28 mouse cellular contexts compared by ENCODE assay signal in the genomic region with DNA sequence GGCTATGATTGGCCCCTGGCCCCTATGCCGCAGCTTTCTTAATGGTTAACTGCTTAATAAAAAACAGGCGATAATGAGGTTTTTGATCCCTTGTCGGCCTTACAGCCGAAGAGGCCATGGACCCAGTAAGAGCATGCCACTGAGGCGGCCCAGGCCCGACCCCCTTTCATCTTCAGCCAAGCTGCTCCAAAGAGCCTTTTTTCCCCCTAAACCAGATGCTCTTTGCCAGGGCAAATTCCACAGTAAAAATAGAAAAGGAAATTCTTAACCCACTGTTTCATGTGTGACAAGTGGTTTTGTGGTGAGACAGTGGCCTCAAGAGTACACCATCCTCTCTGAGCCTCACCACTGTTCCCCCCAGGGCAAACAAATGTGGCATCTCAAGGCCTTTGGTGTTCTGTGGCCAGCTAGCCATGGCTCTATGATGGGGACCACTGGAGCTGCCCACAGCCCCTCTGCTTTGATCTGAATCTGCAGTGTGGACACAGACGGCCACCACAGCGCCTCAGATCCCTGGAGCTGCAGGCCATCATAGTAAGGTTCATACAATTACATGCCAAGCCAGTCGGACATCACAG.
DNase-seq lines count a peak whose midpoint lies in the region; ATAC-seq and TF ChIP-seq lines count a peak whose summit lies in the region.
"Had no signal": no experiment of that assay in that cellular context is flagged by ENCODE, and none has a peak within 500 bp of the region (broad histone marks: within the 10 kb centered on the region; RNA-seq: fewer than 3 reads in every experiment).

No protein-coding gene starts in this region.

- no peak for TF ChIP-seq CTCF in lung, embryonic 14.5 days (IDR thresholded peaks at IDR 0.05; ENCODE audit: low read depth)

- peaks cover 18% of the 10 kb centered on the region for H3K4me1 ChIP-seq in forebrain, embryonic 10.5 days
- H3K4me1 ChIP-seq in forebrain, embryonic 12.5 days = peaks cover 8% of the 10 kb centered on the region
- no peaks in the 10 kb centered on the region; the same call in 1 of the 2 replicates for H3K4me1 ChIP-seq in lung, embryonic 14.5 days (ENCODE audit: insufficient read depth)
- H3K4me1 ChIP-seq: heart, embryonic 15.5 days; liver, embryonic 13.5 days had no signal

- ATAC-seq in forebrain, embryonic 12.5 days (ENCODE audit: low FRiP score) = no peak
- ATAC-seq in lung, embryonic 14.5 days (ENCODE audit: insufficient read depth) = no peak
- ATAC-seq in cerebellum, adult (ENCODE audit: insufficient number of reproducible peaks, low FRiP score, low TSS enrichment) = no peak
- ATAC-seq: forebrain, embryonic 16.5 days; hindbrain, embryonic 16.5 days; intestine, embryonic 16.5 days; midbrain, embryonic 16.5 days had no signal

- no peaks in the 10 kb centered on the region for H3K36me3 ChIP-seq in forebrain, embryonic 10.5 days (replicated peaks)
- H3K36me3 ChIP-seq in forebrain, embryonic 12.5 days (replicated peaks) = no peaks in the 10 kb centered on the region
- no peaks in the 10 kb centered on the region for H3K36me3 ChIP-seq in lung, embryonic 14.5 days (ENCODE audit: insufficient read depth)
- H3K36me3 ChIP-seq: heart, embryonic 10.5 days; heart, embryonic 15.5 days; limb, embryonic 12.5 days; liver, embryonic 13.5 days had no signal

- H3K27ac ChIP-seq in forebrain, embryonic 10.5 days = 0 out of 2 replicates have a peak overlapping the region, but pooled peaks have one; percentile 1
- no peak overlapping the region for H3K27ac ChIP-seq in forebrain, embryonic 12.5 days
- H3K27ac ChIP-seq in lung, embryonic 14.5 days (ENCODE audit: low read depth) = no peak overlapping the region
- H3K27ac ChIP-seq: heart, embryonic 10.5 days; heart, embryonic 15.5 days; limb, embryonic 12.5 days; liver, embryonic 13.5 days; macrophage had no signal

- H3K27me3 ChIP-seq in forebrain, embryonic 10.5 days (ENCODE audit: poor library complexity, severe bottlenecking) = 0 out of 2 replicates have a peak, but pooled peaks cover 6% of the 10 kb centered on the region
- H3K27me3 ChIP-seq in forebrain, embryonic 12.5 days = no peaks in the 10 kb centered on the region
- no peaks in the 10 kb centered on the region for H3K27me3 ChIP-seq in lung, embryonic 14.5 days (ENCODE audit: insufficient read depth, low read length)
- H3K27me3 ChIP-seq: heart, embryonic 15.5 days; liver, embryonic 13.5 days had no signal

- no peak overlapping the region for H3K4me3 ChIP-seq in forebrain, embryonic 10.5 days
- no peak overlapping the region for H3K4me3 ChIP-seq in forebrain, embryonic 12.5 days (replicated peaks)
- H3K4me3 ChIP-seq in lung, embryonic 14.5 days (ENCODE audit: low read depth, low read length) = no peak overlapping the region
- H3K4me3 ChIP-seq: erythroblast, embryonic 14.5 days; heart, embryonic 10.5 days; heart, embryonic 15.5 days; limb, embryonic 12.5 days; liver, embryonic 13.5 days had no signal

- 57% methylated on average over 9 of the region's 9 CpGs for WGBS in forebrain, embryonic 10.5 days
- 42% methylated on average over 9 of the region's 9 CpGs for WGBS in forebrain, embryonic 12.5 days
- WGBS in lung, embryonic 14.5 days = 63% methylated on average over 9 of the region's 9 CpGs

- no peak for DNase-seq in forebrain, embryonic 10.5 days (ENCODE audit: extremely low spot score, low spot score)
- peak; percentile 19 for DNase-seq in lung, embryonic 14.5 days
- DNase-seq in lung, adult 18-20 months = no peak
- DNase-seq in Muller cell, postnatal 12 days (ENCODE audit: inconsistent ontology term) = peak; percentile 97
- DNase-seq in forelimb bud, embryonic 11.5 days (ENCODE audit: low read depth, low spot score) = peak; percentile 19
- no peak for DNase-seq in liver
- DNase-seq: adrenal gland, postnatal 25 days; cerebellum, adult 2 months; cerebellum, postnatal 14 days; gastrocnemius, postnatal 25 days; heart, adult 11 months; kidney, postnatal 25 days; liver, embryonic 13.5 days; lung, adult 2 months; right cerebral cortex, postnatal 25 days; thymus, postnatal 14 days had no signal

- H3K9me3 ChIP-seq in forebrain, embryonic 10.5 days = no peaks in the 10 kb centered on the region
- no peaks in the 10 kb centered on the region for H3K9me3 ChIP-seq in forebrain, embryonic 12.5 days
- no peaks in the 10 kb centered on the region for H3K9me3 ChIP-seq in lung, embryonic 14.5 days (ENCODE audit: low read depth, low read length)
- H3K9me3 ChIP-seq: heart, embryonic 10.5 days; heart, embryonic 15.5 days; limb, embryonic 12.5 days; liver, embryonic 13.5 days had no signal

- no peak overlapping the region for H3K9ac ChIP-seq in forebrain, embryonic 12.5 days
- no peak overlapping the region for H3K9ac ChIP-seq in lung, embryonic 14.5 days
- H3K9ac ChIP-seq: heart, embryonic 15.5 days; limb, embryonic 12.5 days; liver, embryonic 13.5 days had no signal

- no peak overlapping the region for H3K4me2 ChIP-seq in forebrain, embryonic 12.5 days
- no peak overlapping the region for H3K4me2 ChIP-seq in lung, embryonic 14.5 days
- H3K4me2 ChIP-seq: heart, embryonic 15.5 days; limb, embryonic 12.5 days; liver, embryonic 13.5 days; midbrain, embryonic 11.5 days had no signal

Comparison
In these comparisons a context has a peak if more than half of its experiments do, and no peak if none do; other contexts are left out.
1. DNase-seq: peak in lung, embryonic 14.5 days (single experiment), Muller cell, postnatal 12 days (single experiment) and forelimb bud, embryonic 11.5 days (single experiment); none in forebrain, embryonic 10.5 days (single experiment), lung, adult 18-20 months (0 of 2) and liver (single experiment).